Mouse (Mus musculus) cerebellum, adult 8-10 months (tissue): ENCODE data around the gene Col19a1.
A peak's percentile ranks its signal among the peaks of the same experiment; 100 is the strongest.

Experiments used
- DNase-seq: peaks from one replicate; pipeline ENCODE4 v3.0.0; 2022

Col19a1 gene

DNA sequence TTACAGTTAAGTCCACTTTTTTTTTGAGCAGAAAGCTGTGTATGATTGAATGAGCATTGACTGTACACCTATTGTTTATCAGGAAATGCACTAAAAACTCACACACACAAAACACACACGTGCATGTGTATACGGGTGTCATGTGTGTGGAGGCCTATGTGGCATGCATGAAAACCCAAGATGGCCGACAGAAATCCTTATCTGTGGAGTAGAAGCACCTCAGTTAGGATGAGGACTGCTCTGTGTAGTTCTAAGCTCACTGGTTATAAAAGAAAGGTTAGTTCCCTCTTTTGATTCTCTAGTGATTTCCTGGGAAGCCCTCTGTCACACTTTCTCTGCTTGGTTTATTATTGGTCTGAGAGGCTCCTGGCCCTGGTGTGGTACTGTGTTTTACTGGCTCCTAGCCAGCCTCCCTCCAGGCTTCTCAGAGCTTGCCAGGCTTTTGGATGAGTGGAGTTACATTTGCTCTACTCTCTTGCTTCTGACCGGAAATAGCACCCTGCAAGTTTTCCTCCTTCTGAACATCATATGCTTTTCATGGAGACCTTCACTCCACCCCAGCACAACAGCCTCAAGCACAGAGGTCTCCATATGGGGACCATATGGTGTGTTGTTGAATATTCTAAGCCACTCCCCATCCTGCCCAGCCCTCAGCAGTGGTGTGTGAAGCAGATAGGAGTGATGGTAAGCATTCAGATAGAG is 361.3 kb downstream of the Col19a1 start:
- peak; percentile 96 for DNase-seq

- DNase-seq: peak; percentile 83
These were observed 364.2 kb downstream of the Col19a1 start for GRCm38 (mm10) chr1:24222981-24223612.

GRCm38 (mm10) chr1:24222231-24222630 is 365.0 kb downstream of the Col19a1 start:
- DNase-seq: no peak

GRCm38 (mm10) chr1:24219041-24219440 is 368.2 kb downstream of the Col19a1 start:
- DNase-seq: no peak
